Mouse (Mus musculus) intestine, postnatal 0 days (tissue): ENCODE results near the gene Aurkb. TPM values are rescaled to one million over a fixed set of nuclear protein-coding genes. Genes with fewer than 3 reads are reported as not detected.

Experiments
- ATAC-seq: fragments of 200-750 bp; cut with Nextera tagmentation; 2 replicates; pipeline ENCODE4 v1.8.0; 2017; ENCODE audit warnings: mild to moderate bottlenecking, moderate TSS enrichment, moderate library complexity
- H3K27ac ChIP-seq: fragments of 300-500 bp; sonication (generic); 2 replicates; pipeline ENCODE4 v1.5.1; 2014; ENCODE audit warnings: mild to moderate bottlenecking, low read depth, low read length, moderate library complexity
- H3K27me3 ChIP-seq: fragments of 300-500 bp; sonication (generic); replicated peaks from 2 replicates; pipeline ENCODE4 v1.6.1; 2014; ENCODE audit warnings: low read length, mixed read lengths; ENCODE audit not compliant: control insufficient read depth, insufficient read depth
- H3K36me3 ChIP-seq: fragments of 300-500 bp; sonication (generic); 2 replicates; pipeline ENCODE4 v1.6.1; 2014; ENCODE audit warnings: mild to moderate bottlenecking, moderate library complexity; ENCODE audit not compliant: control insufficient read depth, insufficient read depth
- H3K4me1 ChIP-seq: fragments of 300-500 bp; sonication (generic); replicated peaks from 2 replicates; pipeline ENCODE4 v1.6.1; 2014; ENCODE audit warnings: antibody characterized with exemption, low read length, mixed read lengths; ENCODE audit not compliant: control insufficient read depth, insufficient read depth
- H3K4me2 ChIP-seq: fragments of 300-500 bp; sonication (generic); replicated peaks from 2 replicates; pipeline ENCODE4 v1.6.1; 2014; ENCODE audit warnings: low read depth, mild to moderate bottlenecking, moderate library complexity
- H3K4me3 ChIP-seq: fragments of 300-500 bp; sonication (generic); 2 replicates; pipeline ENCODE4 v1.5.1; 2014; ENCODE audit warnings: low read depth, low read length
- H3K9ac ChIP-seq: fragments of 300-500 bp; sonication (generic); 2 replicates; pipeline ENCODE4 v1.6.1; 2014; ENCODE audit warnings: mild to moderate bottlenecking, low read depth, low read length
- H3K9me3 ChIP-seq: fragments of 300-500 bp; sonication (generic); 2 replicates; pipeline ENCODE4 v1.6.1; 2016; ENCODE audit warnings: mixed run types; ENCODE audit not compliant: control insufficient read depth
- CTCF ChIP-seq: sonication (generic); IDR thresholded peaks from 2 replicates; pipeline ENCODE4 v1.5.1; 2016; ENCODE audit warnings: low read depth, mild to moderate bottlenecking, control low read depth, antibody characterized with exemption, moderate library complexity
- WGBS: fragments of 180-500 bp; shearing (Covaris S2); extraction: QIAGEN DNeasy Blood & Tissue Kit; methylation state at CpG from one replicate; pipeline ENCODE4 v1.1.7; 2014; 5-methylcytosine and 5-hydroxymethylcytosine counted together
- polyA plus RNA-seq: library from polyadenylated mRNA; unstranded; fragments of >200 nt; fragmentation: Nextera tagmentation; extraction: Ambion mirVana; gene quantifications from 2 replicates; pipeline ENCODE4 v1.2.1, GENCODE M21; 2015

Gene Aurkb
- polyA plus RNA-seq, 1 experiment from 2014 or later = 24.3 TPM

GRCm38 (mm10) chr11:69061255-69061912, 15.9 kb downstream of the Aurkb start:
- Histone ChIP-seq H3K9ac (peak overlapping the region; percentile 83), H3K4me3 (peak overlapping the region; percentile 80), H3K36me3 (no peaks in the 10 kb centered on the region), H3K4me2 (peak overlapping the region; percentile 95), H3K27ac (no peak overlapping the region), H3K4me1 (0 out of 2 replicates have a peak, but pooled peaks cover 7% of the 10 kb centered on the region), H3K9me3 (no peaks in the 10 kb centered on the region), H3K27me3 (no peaks in the 10 kb centered on the region)
- ATAC-seq = no peak
- 23% methylated on average over 17 of the region's 17 CpGs for WGBS
- TF ChIP-seq CTCF = no peak

GRCm38 (mm10) chr11:69062194-69062760, 16.8 kb downstream of the Aurkb start:
- Histone ChIP-seq H3K4me2 (peak overlapping the region; percentile 95), H3K27ac (no peak overlapping the region), H3K36me3 (no peaks in the 10 kb centered on the region), H3K27me3 (no peaks in the 10 kb centered on the region), H3K9me3 (no peaks in the 10 kb centered on the region), H3K9ac (no peak overlapping the region), H3K4me3 (peak overlapping the region; percentile 63), H3K4me1 (0 out of 2 replicates have a peak, but pooled peaks cover 8% of the 10 kb centered on the region)
- ATAC-seq = no peak
- WGBS = 2% methylated on average over 17 of the region's 17 CpGs
- TF ChIP-seq CTCF = no peak

DNA sequence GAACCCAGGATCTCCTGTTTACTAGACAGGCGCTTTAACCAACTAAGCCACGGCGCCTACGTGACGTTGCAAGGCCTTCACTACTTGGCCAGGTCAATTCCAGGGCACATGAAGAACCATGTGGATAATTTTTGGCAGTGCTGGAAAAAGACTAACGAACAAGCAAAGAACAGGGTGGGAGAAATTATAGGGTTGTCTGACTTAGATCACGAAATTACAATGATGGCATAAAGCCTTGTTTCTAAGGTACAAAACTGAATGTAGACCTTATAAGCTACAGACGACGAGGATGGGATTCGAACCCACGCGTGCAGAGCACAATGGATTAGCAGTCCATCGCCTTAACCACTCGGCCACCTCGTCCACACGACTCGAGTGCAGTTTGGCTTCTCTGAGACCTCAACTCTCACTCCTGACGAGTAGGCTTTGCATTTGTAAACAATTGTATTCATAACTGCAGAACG, 17.3 kb downstream of the Aurkb start:
- peak; percentile 50 for ATAC-seq
- peak overlapping the region; percentile 79 for H3K27ac ChIP-seq
- peak overlapping the region; percentile 63 for H3K4me3 ChIP-seq
- H3K27me3 ChIP-seq = no peaks in the 10 kb centered on the region
- H3K4me2 ChIP-seq = peak overlapping the region; percentile 95
- peaks cover 13% of the 10 kb centered on the region; the same call in 1 of the 2 replicates for H3K4me1 ChIP-seq
- TF ChIP-seq CTCF = no peak
- WGBS = 1% methylated on average over 19 of the region's 19 CpGs
- no peaks in the 10 kb centered on the region for H3K36me3 ChIP-seq
- H3K9me3 ChIP-seq = no peaks in the 10 kb centered on the region
- H3K9ac ChIP-seq = peak overlapping the region; percentile 55; the same call in 1 of the 2 replicates

GRCm38 (mm10) chr11:69063413-69064201, 18.2 kb downstream of the Aurkb start:
- Histone ChIP-seq H3K36me3 (no peaks in the 10 kb centered on the region), H3K4me1 (peaks cover 13% of the 10 kb centered on the region; the same call in 1 of the 2 replicates), H3K4me3 (peak overlapping the region; percentile 63), H3K4me2 (peak overlapping the region; percentile 95), H3K9ac (peak overlapping the region; percentile 55), H3K27ac (peak overlapping the region; percentile 79), H3K9me3 (no peaks in the 10 kb centered on the region), H3K27me3 (no peaks in the 10 kb centered on the region)
- peak; percentile 37; the same call in 1 of the 2 replicates for ATAC-seq
- no peak for TF ChIP-seq CTCF
- under 1% methylated on average over 31 of the region's 31 CpGs for WGBS

- Histone ChIP-seq H3K27me3 (no peaks in the 10 kb centered on the region), H3K9ac (0 out of 2 replicates have a peak overlapping the region, but pooled peaks have one; percentile 55), H3K9me3 (no peaks in the 10 kb centered on the region), H3K36me3 (no peaks in the 10 kb centered on the region), H3K4me3 (peak overlapping the region; percentile 63), H3K4me1 (peaks cover 13% of the 10 kb centered on the region; the same call in 1 of the 2 replicates), H3K4me2 (peak overlapping the region; percentile 95), H3K27ac (no peak overlapping the region)
- ATAC-seq = no peak
- no peak for TF ChIP-seq CTCF
- WGBS = 73% methylated on average over 9 of the region's 9 CpGs
These were observed 19.0 kb downstream of the Aurkb start for GRCm38 (mm10) chr11:69064259-69065133.
